1 mouse cellular context compared by ENCODE assay signal in the genomic region with DNA sequence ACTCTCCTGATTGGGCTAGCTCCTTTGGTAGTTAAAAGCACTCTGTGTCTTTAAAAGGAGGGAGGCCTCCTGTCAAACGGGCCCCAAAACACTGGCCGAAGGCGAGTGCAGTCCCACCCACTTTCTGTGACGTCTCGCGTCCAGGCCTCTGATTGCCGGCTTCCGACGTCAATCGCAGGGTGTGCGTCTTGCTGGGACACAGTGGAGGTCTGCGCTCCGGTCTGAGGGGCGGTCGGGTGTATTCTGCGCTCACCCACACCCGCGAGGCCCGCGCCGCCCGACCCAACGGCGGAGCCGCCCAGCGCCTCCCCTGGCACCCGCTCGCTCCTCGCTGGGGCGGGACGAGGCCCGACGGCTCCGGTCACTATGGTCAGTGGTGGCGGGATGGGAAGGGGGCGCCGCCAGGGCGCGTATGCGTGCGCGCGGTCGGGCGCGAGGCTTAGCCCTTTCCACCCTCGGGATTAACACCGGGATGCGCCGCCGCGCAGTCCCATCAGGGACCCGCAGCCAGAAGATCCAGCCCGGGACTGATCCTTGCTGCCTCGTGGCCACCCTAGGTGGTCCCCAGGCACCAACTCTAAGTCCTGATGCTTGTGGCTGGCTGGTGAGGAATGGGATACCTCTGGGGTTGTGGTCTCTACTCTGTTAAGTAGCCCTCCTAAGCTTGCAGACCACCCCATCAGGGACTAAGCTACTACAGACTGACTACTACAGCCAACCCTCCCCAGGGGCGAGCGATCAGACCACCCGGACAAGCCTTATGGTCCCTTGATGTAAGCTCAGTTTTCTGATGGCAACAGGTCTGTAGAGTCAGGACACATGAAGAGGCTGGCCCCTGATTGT.
A peak's percentile ranks its signal among the peaks of the same experiment; 100 is the strongest.
TF ChIP-seq lines count a peak whose summit lies in the region.

Gene Otub2, plus strand, starts transcription at position 178 of the 843 bp plus-strand sequence.

TF ChIP-seq in CH12.LX, 34 proteins besides CTCF, POLR2A, EP300 and RAD21 (continued from another document):
- TF ChIP-seq ELF1 (IDR thresholded peaks at IDR 0.05; ENCODE audit: low read depth, low read length) (peak; percentile 48), ZNF384 (IDR thresholded peaks at IDR 0.05; ENCODE audit: low read depth, low read length) (no peak), MXI1 (IDR thresholded peaks at IDR 0.05; ENCODE audit: low read depth, low read length) (peak; percentile 36; the same call in 1 of the 2 replicates), CHD2 (IDR thresholded peaks at IDR 0.05; ENCODE audit: low read length) (peak; percentile 91), IRF4 (IDR thresholded peaks at IDR 0.05; ENCODE audit: low read depth, low read length) (peak; percentile 60), GABPA (IDR thresholded peaks at IDR 0.05; ENCODE audit: insufficient replicate concordance, low read depth, low read length) (no peak), TCF12 (IDR thresholded peaks at IDR 0.05; ENCODE audit: low read depth, low read length) (peak; percentile 48; the same call in 1 of the 2 replicates), HCFC1 (IDR thresholded peaks at IDR 0.05; ENCODE audit: low read depth, low read length) (peak; percentile 67), ETS1 (conservative IDR thresholded peaks at IDR 0.05; ENCODE audit: low read depth, low read length) (no peak), E2F4 (IDR thresholded peaks at IDR 0.05; ENCODE audit: insufficient replicate concordance, low read depth, low read length) (no peak), ZMIZ1 (IDR thresholded peaks at IDR 0.05; ENCODE audit: low read depth, low read length) (peak; percentile 69; the same call in 1 of the 2 replicates), UBTF (IDR thresholded peaks at IDR 0.05; ENCODE audit: low read depth, low read length) (peak; percentile 74; the same call in 1 of the 2 replicates), BHLHE40 (IDR thresholded peaks at IDR 0.05; ENCODE audit: low read depth, low read length) (no peak), MAZ (IDR thresholded peaks at IDR 0.05; ENCODE audit: low read depth, low read length) (no peak), NRF1 (IDR thresholded peaks at IDR 0.05; ENCODE audit: low read depth, low read length) (no peak), JUN (IDR thresholded peaks at IDR 0.05; ENCODE audit: insufficient read depth, low read depth, low read length) (no peak), SIN3A (IDR thresholded peaks at IDR 0.05; ENCODE audit: low read length) (peak; percentile 93), USF1 (IDR thresholded peaks at IDR 0.05; ENCODE audit: low read depth, low read length) (no peak)
